Mouse (Mus musculus) midbrain, embryonic 14.5 days (tissue): ENCODE data around the gene Tssk4. TPM values are rescaled to one million over a fixed set of nuclear protein-coding genes. Genes with fewer than 3 reads are reported as not detected.

ENCODE experiments used
- ATAC-seq: fragments of 200-750 bp; cut with Nextera tagmentation; 2 replicates; pipeline ENCODE4 v1.8.0; 2017; ENCODE audit warnings: moderate number of reproducible peaks, moderate library complexity; ENCODE audit not compliant: low FRiP score, low TSS enrichment
- DNase-seq: peaks from one replicate; pipeline ENCODE4 v3.0.0-alpha.2; 2015
- H3K27ac ChIP-seq: fragments of 300-500 bp; sonication (generic); replicated peaks from 2 replicates; pipeline ENCODE4 v1.5.1; 2014; ENCODE audit warnings: mild to moderate bottlenecking, low read depth, low read length, moderate library complexity
- H3K27me3 ChIP-seq: fragments of 300-500 bp; sonication (generic); 2 replicates; pipeline ENCODE4 v1.6.1; 2014; ENCODE audit warnings: low read length, control low read depth, mixed read lengths; ENCODE audit not compliant: control insufficient read depth, insufficient read depth
- H3K36me3 ChIP-seq: fragments of 300-500 bp; sonication (generic); 2 replicates; pipeline ENCODE4 v1.6.1; 2014; ENCODE audit warnings: low read length, control low read depth; ENCODE audit not compliant: control insufficient read depth, insufficient read depth
- H3K4me1 ChIP-seq: fragments of 300-500 bp; sonication (generic); 2 replicates; pipeline ENCODE4 v1.6.1; 2014; ENCODE audit warnings: mild to moderate bottlenecking, antibody characterized with exemption, low read length, control low read depth; ENCODE audit not compliant: control insufficient read depth, insufficient read depth
- H3K4me2 ChIP-seq: fragments of 300-500 bp; sonication (generic); 2 replicates; pipeline ENCODE4 v1.6.1; 2014; ENCODE audit warnings: mild to moderate bottlenecking, low read length, moderate library complexity
- H3K4me3 ChIP-seq: fragments of 300-500 bp; sonication (generic); replicated peaks from 2 replicates; pipeline ENCODE4 v1.5.1; 2014; ENCODE audit warnings: low read depth, low read length
- H3K9ac ChIP-seq: fragments of 300-500 bp; sonication (generic); replicated peaks from 2 replicates; pipeline ENCODE4 v1.6.1; 2014; ENCODE audit warnings: mild to moderate bottlenecking, low read length, moderate library complexity
- H3K9me3 ChIP-seq: fragments of 300-500 bp; sonication (generic); 2 replicates; pipeline ENCODE4 v1.6.1; 2016; ENCODE audit warnings: low read length, control low read depth, mixed read lengths; ENCODE audit not compliant: control insufficient read depth
- WGBS: fragments of 180-500 bp; shearing (Covaris S2); extraction: QIAGEN DNeasy Blood & Tissue Kit; methylation state at CpG from one replicate; pipeline ENCODE4 v1.1.7; 2014; 5-methylcytosine and 5-hydroxymethylcytosine counted together
- polyA plus RNA-seq: library from polyadenylated mRNA; unstranded; fragments of >200 nt; fragmentation: Nextera tagmentation; extraction: Ambion mirVana; gene quantifications from 2 replicates; pipeline ENCODE4 v1.2.1, GENCODE M21; 2014

The Tssk4 gene
- polyA plus RNA-seq, 1 experiment from 2014 or later: 0.47 TPM

GRCm38 (mm10) chr14:55615876-55616275 is 34.1 kb upstream of the Tssk4 start:
- 54% methylated on average over 2 of the region's 2 CpGs for WGBS
- Histone ChIP-seq H3K9ac (no peak overlapping the region), H3K36me3 (peaks cover 2% of the 10 kb centered on the region; the same call in 1 of the 2 replicates), H3K4me3 (no peak overlapping the region), H3K4me1 (no peaks in the 10 kb centered on the region), H3K9me3 (no peaks in the 10 kb centered on the region), H3K27me3 (no peaks in the 10 kb centered on the region), H3K27ac (no peak overlapping the region), H3K4me2 (no peak overlapping the region)
- no peak for DNase-seq
- no peak for ATAC-seq

GRCm38 (mm10) chr14:55616844-55617243 is 33.1 kb upstream of the Tssk4 start:
- DNase-seq (no peak), ATAC-seq (no peak)
- no peaks in the 10 kb centered on the region for H3K4me1 ChIP-seq
- no peak overlapping the region for H3K4me2 ChIP-seq
- no peaks in the 10 kb centered on the region for H3K9me3 ChIP-seq
- no peak overlapping the region for H3K9ac ChIP-seq
- H3K36me3 ChIP-seq: no peaks in the 10 kb centered on the region
- H3K4me3 ChIP-seq: no peak overlapping the region
- 94% methylated on average over 2 of the region's 2 CpGs for WGBS
- no peaks in the 10 kb centered on the region for H3K27me3 ChIP-seq
- no peak overlapping the region for H3K27ac ChIP-seq

DNA sequence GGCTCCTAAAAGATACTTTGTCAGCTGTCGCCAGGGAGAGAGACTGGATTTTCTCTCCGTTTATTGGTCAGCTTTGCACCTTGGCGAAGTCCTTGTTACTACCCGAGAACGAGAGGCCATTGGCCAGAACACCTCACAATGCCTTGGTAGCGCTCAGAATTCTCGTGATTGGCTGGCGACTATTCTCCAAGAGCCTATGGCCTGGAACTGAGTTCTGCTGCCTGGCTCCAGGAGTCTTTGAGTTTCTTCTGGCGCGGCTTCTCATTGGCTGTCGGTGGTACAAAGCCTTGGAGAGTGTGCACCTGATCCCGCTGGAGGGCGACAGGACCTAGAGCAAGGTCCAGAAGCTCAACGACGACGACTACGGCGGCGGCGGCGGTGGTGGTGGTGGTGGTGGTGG is 32.2 kb upstream of the Tssk4 start, which contains the start of gene Rec8:
Gene Rec8 (plus strand): TSS at position 216 of the 400 bp plus-strand sequence.
- DNase-seq (peak; percentile 60), ATAC-seq (0 out of 2 replicates have a peak, but pooled peaks have one; percentile 34)
- WGBS: 21% methylated on average over 21 of the region's 21 CpGs
- H3K27me3 ChIP-seq: no peaks in the 10 kb centered on the region
- peak within 1 kb of the TSS; percentile 19 for H3K4me3 ChIP-seq
- H3K27ac ChIP-seq: no peak within 1 kb of the TSS
- peak within 1 kb of the TSS; percentile 28 for H3K4me2 ChIP-seq
- no peaks in the 10 kb centered on the region for H3K36me3 ChIP-seq
- no peaks in the 10 kb centered on the region for H3K4me1 ChIP-seq
- H3K9me3 ChIP-seq: no peaks in the 10 kb centered on the region
- H3K9ac ChIP-seq: no peak within 1 kb of the TSS

DNA sequence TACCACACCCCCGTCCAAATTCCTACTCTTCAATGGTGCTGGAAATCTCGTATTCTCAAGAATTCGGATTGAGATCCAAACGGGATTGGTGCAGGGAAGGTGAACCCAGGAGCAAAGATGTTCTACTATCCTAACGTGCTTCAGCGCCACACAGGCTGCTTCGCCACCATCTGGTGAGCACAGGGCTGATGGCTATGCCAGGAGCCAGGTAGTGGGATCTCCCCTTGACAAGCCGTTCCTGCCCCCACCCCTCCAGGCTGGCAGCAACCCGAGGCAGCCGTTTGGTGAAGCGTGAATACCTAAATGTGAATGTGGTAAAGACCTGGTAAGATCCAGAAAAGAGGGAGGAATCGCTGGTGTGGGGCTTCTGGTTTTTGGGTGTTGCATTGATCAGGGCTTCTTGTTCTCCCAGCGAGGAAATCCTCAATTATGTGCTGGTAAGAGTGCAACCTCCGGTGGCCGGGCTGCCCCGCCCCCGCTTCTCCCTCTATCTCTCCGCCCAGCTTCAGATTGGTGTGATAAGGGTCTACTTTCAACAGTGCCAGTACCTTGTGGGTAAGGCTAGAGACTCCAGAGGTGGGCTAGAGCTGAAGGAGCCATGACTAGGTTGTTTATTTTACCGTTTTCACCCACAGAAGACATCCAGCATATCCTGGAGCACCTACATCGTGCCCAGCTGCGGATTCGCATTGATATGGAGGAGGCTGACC is 31.3 kb upstream of the Tssk4 start:
- H3K9ac ChIP-seq: no peak overlapping the region
- H3K4me1 ChIP-seq: no peaks in the 10 kb centered on the region
- DNase-seq (no peak), ATAC-seq (no peak)
- H3K27ac ChIP-seq: no peak overlapping the region
- H3K36me3 ChIP-seq: no peaks in the 10 kb centered on the region
- H3K4me3 ChIP-seq: peak overlapping the region; percentile 19
- WGBS: 58% methylated on average over 22 of the region's 22 CpGs
- peak overlapping the region; percentile 28 for H3K4me2 ChIP-seq
- H3K9me3 ChIP-seq: no peaks in the 10 kb centered on the region
- no peaks in the 10 kb centered on the region for H3K27me3 ChIP-seq

- H3K36me3 ChIP-seq: peaks cover 93% of the 10 kb centered on the region
- DNase-seq (no peak), ATAC-seq (no peak)
- no peak overlapping the region for H3K4me3 ChIP-seq
- no peak overlapping the region for H3K9ac ChIP-seq
- no peaks in the 10 kb centered on the region for H3K9me3 ChIP-seq
- H3K4me2 ChIP-seq: no peak overlapping the region
- WGBS: 95% methylated on average over 27 of the region's 27 CpGs
- H3K27me3 ChIP-seq: no peaks in the 10 kb centered on the region
- H3K4me1 ChIP-seq: no peaks in the 10 kb centered on the region
- no peak overlapping the region for H3K27ac ChIP-seq
Observed at GRCm38 (mm10) chr14:55628077-55628827, 21.7 kb upstream of the Tssk4 start.

- H3K27ac ChIP-seq: no peak overlapping the region
- H3K4me1 ChIP-seq: peaks cover under 1% of the 10 kb centered on the region
- H3K36me3 ChIP-seq: peaks cover 97% of the 10 kb centered on the region
- no peak overlapping the region for H3K9ac ChIP-seq
- H3K4me2 ChIP-seq: no peak overlapping the region
- H3K4me3 ChIP-seq: no peak overlapping the region
- 60% methylated on average over 5 of the region's 5 CpGs for WGBS
- H3K27me3 ChIP-seq: no peaks in the 10 kb centered on the region
- H3K9me3 ChIP-seq: no peaks in the 10 kb centered on the region
- ATAC-seq: no peak
- DNase-seq: peak; percentile 29
Observed at GRCm38 (mm10) chr14:55629312-55629711, 20.7 kb upstream of the Tssk4 start.

- DNase-seq (no peak), ATAC-seq (peak; percentile 51)
- no peaks in the 10 kb centered on the region for H3K27me3 ChIP-seq
- H3K4me3 ChIP-seq: peak overlapping the region; percentile 66
- peaks cover 9% of the 10 kb centered on the region for H3K4me1 ChIP-seq
- H3K9me3 ChIP-seq: no peaks in the 10 kb centered on the region
- peak overlapping the region; percentile 74 for H3K9ac ChIP-seq
- WGBS: 2% methylated on average over 23 of the region's 23 CpGs
- peaks cover 74% of the 10 kb centered on the region for H3K36me3 ChIP-seq
- peak overlapping the region; percentile 79 for H3K27ac ChIP-seq
- H3K4me2 ChIP-seq: peak overlapping the region; percentile 95
Observed at GRCm38 (mm10) chr14:55634874-55635522, 15.0 kb upstream of the Tssk4 start.

- H3K4me2 ChIP-seq: peak within 1 kb of the TSS; percentile 95
- peak; percentile 95 for DNase-seq
- H3K4me3 ChIP-seq: peak within 1 kb of the TSS; percentile 66
- 2% methylated on average over 33 of the region's 33 CpGs for WGBS
- H3K9ac ChIP-seq: peak within 1 kb of the TSS; percentile 74
- peak; percentile 84 for ATAC-seq
- H3K9me3 ChIP-seq: no peaks in the 10 kb centered on the region
- H3K4me1 ChIP-seq: peaks cover 9% of the 10 kb centered on the region
- peaks cover 74% of the 10 kb centered on the region for H3K36me3 ChIP-seq
- no peaks in the 10 kb centered on the region for H3K27me3 ChIP-seq
- peak within 1 kb of the TSS; percentile 79 for H3K27ac ChIP-seq
Observed at GRCm38 (mm10) chr14:55635523-55636007, 14.4 kb upstream of the Tssk4 start, which contains the start of gene Ipo4. TSS of gene Ipo4 (minus strand) at chr14:55635957.
